Mouse (Mus musculus) CH12.LX (cell line): ENCODE results near the gene Amn1. TPM values are rescaled to one million over a fixed set of nuclear protein-coding genes. Genes with fewer than 3 reads are reported as not detected.

Experiments used
- DNase-seq: peaks from one replicate; pipeline ENCODE4 v3.0.0-alpha.2; 2013; ENCODE audit errors: extremely low read depth
- H3K27ac ChIP-seq: 2 replicates; pipeline ENCODE4 v1.5.1; 2012; ENCODE audit warnings: low read depth, mild to moderate bottlenecking, control low read depth, moderate library complexity; ENCODE audit not compliant: insufficient read depth
- H3K27me3 ChIP-seq: replicated peaks from 2 replicates; pipeline ENCODE3; 2012; ENCODE audit warnings: inconsistent platforms
- H3K36me3 ChIP-seq, 2 experiments: replicated peaks in 1 of 2; 2 replicates each; pipeline versions ENCODE3 to v1.6.1; 2012; ENCODE audit warnings: inconsistent platforms in 1 of 2, low read length in 1 of 2, mild to moderate bottlenecking in 1 of 2, mixed read lengths in 1 of 2, moderate library complexity in 1 of 2; ENCODE audit not compliant: control insufficient read depth in 1 of 2, insufficient read depth in 1 of 2
- H3K4me1 ChIP-seq, 2 experiments: 2 replicates each; pipeline ENCODE4 v1.6.1; 2012; ENCODE audit warnings: inconsistent platforms in 1 of 2, moderate library complexity in 1 of 2; ENCODE audit not compliant: insufficient read depth in 2 of 2, control insufficient read depth in 1 of 2
- H3K4me2 ChIP-seq: 2 replicates; pipeline ENCODE4 v1.6.1; 2012; ENCODE audit warnings: low read depth, mild to moderate bottlenecking, control low read depth; ENCODE audit not compliant: poor library complexity, insufficient read depth, severe bottlenecking
- H3K4me3 ChIP-seq, 3 experiments: fragments of 150-350 bp in 1 of 3; sonication (generic) in 1 of 3; replicated peaks in 1 of 3; 2 replicates each; pipeline versions ENCODE3 to v1.5.1; 2011 to 2012; ENCODE audit warnings: low read depth in 2 of 3, low read length in 2 of 3, mild to moderate bottlenecking in 2 of 3, moderate library complexity in 2 of 3, control low read depth in 1 of 3, improper control_type of control experiment in 1 of 3, inconsistent platforms in 1 of 3, mixed read lengths in 1 of 3; ENCODE audit not compliant: poor library complexity in 1 of 3
- H3K79me2 ChIP-seq: replicated peaks from 2 replicates; pipeline ENCODE4 v1.6.1; 2012; ENCODE audit warnings: mild to moderate bottlenecking, moderate library complexity; ENCODE audit not compliant: control insufficient read depth, poor library complexity, insufficient read depth, severe bottlenecking; ENCODE audit errors: extremely low read depth
- H3K9ac ChIP-seq: 2 replicates; pipeline ENCODE4 v1.6.1; 2012; ENCODE audit warnings: low read depth, mild to moderate bottlenecking, control low read depth, moderate library complexity; ENCODE audit not compliant: insufficient read depth
- H3K9me3 ChIP-seq: replicated peaks from 2 replicates; pipeline ENCODE3; 2012; ENCODE audit warnings: low read length, inconsistent platforms, mixed read lengths
- CTCF ChIP-seq, 2 experiments: IDR thresholded peaks in 1 of 2; conservative IDR thresholded peaks in 1 of 2; 2 replicates each; pipeline ENCODE4 v1.5.1; 2011 to 2012; ENCODE audit warnings: low read depth in 2 of 2, low read length in 2 of 2, improper control_type of control experiment in 1 of 2, inconsistent platforms in 1 of 2, mild to moderate bottlenecking in 1 of 2, moderate library complexity in 1 of 2
- E2F4 ChIP-seq: IDR thresholded peaks from 2 replicates; pipeline ENCODE4 v1.6.1; 2011; ENCODE audit warnings: low read depth, low read length, improper control_type of control experiment; ENCODE audit not compliant: insufficient replicate concordance
- HCFC1 ChIP-seq: IDR thresholded peaks from 2 replicates; pipeline ENCODE4 v1.6.1; 2012; ENCODE audit warnings: low read depth, mild to moderate bottlenecking, inconsistent platforms, low read length, improper control_type of control experiment
- IRF4 ChIP-seq: IDR thresholded peaks from 2 replicates; pipeline ENCODE4 v1.6.1; 2014; ENCODE audit warnings: low read depth, mild to moderate bottlenecking, inconsistent platforms, low read length, improper control_type of control experiment
- JUN ChIP-seq: IDR thresholded peaks from 2 replicates; pipeline ENCODE4 v1.6.1; 2011; ENCODE audit warnings: low read depth, mild to moderate bottlenecking, low read length, improper control_type of control experiment, moderate library complexity; ENCODE audit not compliant: insufficient read depth
- JUND ChIP-seq: conservative IDR thresholded peaks from 2 replicates; pipeline ENCODE4 v1.6.1; 2011; ENCODE audit warnings: low read depth, low read length, improper control_type of control experiment
- KAT2A ChIP-seq: IDR thresholded peaks from 2 replicates; pipeline ENCODE4 v1.6.1; 2012; ENCODE audit warnings: low read length, improper control_type of control experiment, inconsistent platforms; ENCODE audit not compliant: insufficient replicate concordance
- MAX ChIP-seq: IDR thresholded peaks from 2 replicates; pipeline ENCODE4 v1.6.1; 2011; ENCODE audit warnings: low read length, improper control_type of control experiment
- MAZ ChIP-seq: IDR thresholded peaks from 2 replicates; pipeline ENCODE4 v1.6.1; 2012; ENCODE audit warnings: low read depth, mild to moderate bottlenecking, inconsistent platforms, low read length, improper control_type of control experiment, moderate library complexity
- MXI1 ChIP-seq: IDR thresholded peaks from 2 replicates; pipeline ENCODE4 v1.6.1; 2011; ENCODE audit warnings: mild to moderate bottlenecking, low read depth, low read length, improper control_type of control experiment
- NRF1 ChIP-seq: IDR thresholded peaks from 2 replicates; pipeline ENCODE4 v1.6.1; 2014; ENCODE audit warnings: low read depth, mild to moderate bottlenecking, inconsistent platforms, low read length, improper control_type of control experiment, moderate library complexity
- PAX5 ChIP-seq: IDR thresholded peaks from 2 replicates; pipeline ENCODE4 v1.6.1; 2012; ENCODE audit warnings: low read length, inconsistent platforms, mixed read lengths
- POLR2A ChIP-seq: IDR thresholded peaks from 2 replicates; pipeline ENCODE4 v1.6.1; 2011; ENCODE audit warnings: low read depth, mild to moderate bottlenecking, improper control_type of control experiment, low read length
- POLR2AphosphoS2 ChIP-seq: IDR thresholded peaks from 2 replicates; pipeline ENCODE4 v1.6.1; 2011; ENCODE audit warnings: low read depth, low read length, improper control_type of control experiment
- RAD21 ChIP-seq: IDR thresholded peaks from 2 replicates; pipeline ENCODE4 v1.6.1; 2011; ENCODE audit warnings: low read depth, mild to moderate bottlenecking, low read length, improper control_type of control experiment, moderate library complexity
- RCOR1 ChIP-seq: conservative IDR thresholded peaks from 2 replicates; pipeline ENCODE4 v1.6.1; 2012; ENCODE audit warnings: low read depth, mild to moderate bottlenecking, inconsistent platforms, low read length, improper control_type of control experiment
- SIN3A ChIP-seq: IDR thresholded peaks from 2 replicates; pipeline ENCODE4 v1.6.1; 2012; ENCODE audit warnings: low read length, improper control_type of control experiment, inconsistent platforms
- TBP ChIP-seq: conservative IDR thresholded peaks from 2 replicates; pipeline ENCODE4 v1.6.1; 2011; ENCODE audit warnings: low read depth, low read length, improper control_type of control experiment
- TCF12 ChIP-seq: IDR thresholded peaks from 2 replicates; pipeline ENCODE4 v1.6.1; 2014; ENCODE audit warnings: low read depth, mild to moderate bottlenecking, inconsistent platforms, low read length, improper control_type of control experiment
- UBTF ChIP-seq: IDR thresholded peaks from 2 replicates; pipeline ENCODE4 v1.6.1; 2012; ENCODE audit warnings: low read depth, mild to moderate bottlenecking, inconsistent platforms, low read length, improper control_type of control experiment, moderate library complexity
- USF2 ChIP-seq: conservative IDR thresholded peaks from 2 replicates; pipeline ENCODE4 v1.6.1; 2011; ENCODE audit warnings: low read depth, low read length, improper control_type of control experiment
- ZC3H11A ChIP-seq: IDR thresholded peaks from 2 replicates; pipeline ENCODE4 v1.6.1; 2012; ENCODE audit warnings: low read depth, mild to moderate bottlenecking, inconsistent platforms, low read length, improper control_type of control experiment
- dilution Hi-C: fragments of 300-500 bp; cut with MboI; formaldehyde crosslinking; loops from 2 replicates; pipeline ENCODE4 v1.14.3; 2020; ENCODE audit warnings: low sequenced_read_pairs; ENCODE audit not compliant: extremely low pct_unique_long_range_greater_than_20kb, extremely low pct_ligation_motif_present
- in situ Hi-C: fragments of 300-500 bp; cut with MboI; formaldehyde crosslinking; loops from 3 replicates; pipeline ENCODE4 v1.14.3; 2019; ENCODE audit warnings: low sequenced_read_pairs, low pct_ligation_motif_present, low pct_unique_long_range_greater_than_20kb, mixed read lengths
- polyA plus RNA-seq: library from polyadenylated mRNA; unstranded; fragments of >175 nt; gene quantifications from 2 replicates; pipeline ENCODE4 v1.2.1, GENCODE M21; 2012; ENCODE audit warnings: low read depth; ENCODE audit not compliant: insufficient read length
- total RNA-seq, 2 experiments: library from RNA; depleted of rRNA; stranded (reverse); fragments of 300-350 nt in 1 of 2; fragments of >200 nt in 1 of 2; gene quantifications; 2 replicates each; pipeline ENCODE4 v1.2.3; 2012 to 2014

The Amn1 gene
- total and polyA plus RNA-seq, 3 experiments = 3.2 to 8.9 (median 6.3) TPM

- TF ChIP-seq JUN = no peak
- no peak for TF ChIP-seq POLR2AphosphoS2
- TF ChIP-seq KAT2A = no peak
- TF ChIP-seq RAD21 = no peak
- no peak for TF ChIP-seq E2F4
- no peak for TF ChIP-seq TCF12
- no peak for TF ChIP-seq USF2
- TF ChIP-seq RCOR1 = no peak
- no peak for TF ChIP-seq POLR2A
- TF ChIP-seq IRF4 = no peak
- no peak for TF ChIP-seq CTCF (conservative IDR thresholded peaks at IDR 0.05 in 1 of 2, IDR thresholded peaks at IDR 0.05 in 1 of 2; ENCODE audit: low read depth in 2 of 2, low read length in 2 of 2)
- TF ChIP-seq UBTF = no peak
- no peak for TF ChIP-seq NRF1
- no peak for TF ChIP-seq HCFC1
- no peak for TF ChIP-seq JUND
- TF ChIP-seq ZC3H11A = no peak
- TF ChIP-seq TBP = no peak
- TF ChIP-seq SIN3A = no peak
- TF ChIP-seq, all 38 proteins: peak for 0
- DNase-seq = no peak
- no peaks in the 10 kb centered on the region for H3K27me3 ChIP-seq
- no peak overlapping the region for H3K4me2 ChIP-seq
- H3K79me2 ChIP-seq = no peaks in the 10 kb centered on the region
- dilution Hi-C loops (no loop called here), in situ Hi-C loops (no loop called here)
- H3K27ac ChIP-seq = no peak overlapping the region
- H3K9ac ChIP-seq = no peak overlapping the region
- peaks cover 3 to 28% of the 10 kb centered on the region in 2 experiments for H3K36me3 ChIP-seq
- no peaks in the 10 kb centered on the region for H3K4me1 ChIP-seq
- H3K9me3 ChIP-seq = no peaks in the 10 kb centered on the region
- no peak overlapping the region for H3K4me3 ChIP-seq
Observed at GRCm38 (mm10) chr6:149152119-149152518, 36.4 kb downstream of the Amn1 start.

GRCm38 (mm10) chr6:149148436-149149229, 39.9 kb downstream of the Amn1 start:
- Histone ChIP-seq H3K4me1 (no peaks in the 10 kb centered on the region), H3K27ac (no peak overlapping the region), H3K79me2 (no peaks in the 10 kb centered on the region), H3K4me2 (no peak overlapping the region), H3K27me3 (no peaks in the 10 kb centered on the region), H3K9ac (no peak overlapping the region), H3K36me3 (peaks cover 3 to 41% of the 10 kb centered on the region in 2 experiments), H3K4me3 (no peak overlapping the region), H3K9me3 (no peaks in the 10 kb centered on the region)
- TF ChIP-seq MXI1 (no peak), RCOR1 (no peak), RAD21 (no peak), USF2 (no peak), PAX5 (no peak), IRF4 (no peak), SIN3A (no peak), MAX (no peak), MAZ (no peak)
- DNase-seq = no peak
- dilution Hi-C loops (no loop called here), in situ Hi-C loops (no loop called here)
